Mouse (Mus musculus): ENCODE data around the gene Gm49380. TPM values are rescaled to one million over a fixed set of nuclear protein-coding genes. Genes with fewer than 3 reads are reported as not detected.

The Gm49380 gene
- polyA plus RNA-seq, 1 experiment, result not detected

GRCm38 (mm10) chr9:44069252-44069651 lies 44.0 kb downstream of the Gm49380 start:
- Histone ChIP-seq H3K4me3 (ENCODE audit: low read depth, low read length) (no peak overlapping the region), H3K27ac (ENCODE audit: insufficient read depth, low read depth, low read length) (no peak overlapping the region), H3K36me3 (ENCODE audit: control insufficient read depth, insufficient read depth, low read length) (no peaks in the 10 kb centered on the region), H3K27me3 (ENCODE audit: control insufficient read depth, insufficient read depth, low read length) (no peaks in the 10 kb centered on the region), H3K4me1 (ENCODE audit: control insufficient read depth, insufficient read depth, insufficient read length, low read length) (peaks cover 3% of the 10 kb centered on the region; the same call in 1 of the 2 replicates)
- TF ChIP-seq CTCF (IDR thresholded peaks at IDR 0.05; ENCODE audit: extremely low read depth, insufficient read length, insufficient replicate concordance, low read depth, low read length) (no peak), POLR2A (IDR thresholded peaks at IDR 0.05; ENCODE audit: low read depth, low read length) (no peak)
- WGBS, result 62% methylated on average over 7 of the region's 7 CpGs

- Histone ChIP-seq H3K27ac (ENCODE audit: insufficient read depth, low read depth, low read length) (no peak overlapping the region), H3K4me3 (ENCODE audit: low read depth, low read length) (no peak overlapping the region), H3K27me3 (ENCODE audit: control insufficient read depth, insufficient read depth, low read length) (no peaks in the 10 kb centered on the region), H3K36me3 (ENCODE audit: control insufficient read depth, insufficient read depth, low read length) (no peaks in the 10 kb centered on the region), H3K4me1 (ENCODE audit: control insufficient read depth, insufficient read depth, insufficient read length, low read length) (peaks cover 3% of the 10 kb centered on the region; the same call in 1 of the 2 replicates)
- TF ChIP-seq CTCF (IDR thresholded peaks at IDR 0.05; ENCODE audit: extremely low read depth, insufficient read length, insufficient replicate concordance, low read depth, low read length) (no peak), POLR2A (IDR thresholded peaks at IDR 0.05; ENCODE audit: low read depth, low read length) (no peak)
- 88% methylated on average over 6 of the region's 6 CpGs for WGBS
Measured at GRCm38 (mm10) chr9:44067960-44068330, 45.4 kb downstream of the Gm49380 start.

GRCm38 (mm10) chr9:44067241-44067959 lies 45.9 kb downstream of the Gm49380 start:
- Histone ChIP-seq H3K36me3 (ENCODE audit: control insufficient read depth, insufficient read depth, low read length) (no peaks in the 10 kb centered on the region), H3K4me1 (ENCODE audit: control insufficient read depth, insufficient read depth, insufficient read length, low read length) (peaks cover 3% of the 10 kb centered on the region; the same call in 1 of the 2 replicates), H3K27me3 (ENCODE audit: control insufficient read depth, insufficient read depth, low read length) (no peaks in the 10 kb centered on the region), H3K27ac (ENCODE audit: insufficient read depth, low read depth, low read length) (no peak overlapping the region), H3K4me3 (ENCODE audit: low read depth, low read length) (peak overlapping the region; percentile 56)
- 6% methylated on average over 15 of the region's 15 CpGs for WGBS
- TF ChIP-seq POLR2A (IDR thresholded peaks at IDR 0.05; ENCODE audit: low read depth, low read length) (no peak), CTCF (IDR thresholded peaks at IDR 0.05; ENCODE audit: extremely low read depth, insufficient read length, insufficient replicate concordance, low read depth, low read length) (no peak)

- H3K27ac ChIP-seq (ENCODE audit: insufficient read depth, low read depth, low read length), result no peak within 1 kb of the TSS
- H3K27me3 ChIP-seq (ENCODE audit: control insufficient read depth, insufficient read depth, low read length), result no peaks in the 10 kb centered on the region
- H3K36me3 ChIP-seq (ENCODE audit: control insufficient read depth, insufficient read depth, low read length), result no peaks in the 10 kb centered on the region
- H3K4me3 ChIP-seq (ENCODE audit: low read depth, low read length), result peak within 1 kb of the TSS; percentile 56
- peaks cover 3% of the 10 kb centered on the region; the same call in 1 of the 2 replicates for H3K4me1 ChIP-seq (ENCODE audit: control insufficient read depth, insufficient read depth, insufficient read length, low read length)
- TF ChIP-seq POLR2A (IDR thresholded peaks at IDR 0.05; ENCODE audit: low read depth, low read length), result no peak
- peak; percentile 74 for TF ChIP-seq CTCF (IDR thresholded peaks at IDR 0.05; ENCODE audit: extremely low read depth, insufficient read length, insufficient replicate concordance, low read depth, low read length)
- WGBS, result under 1% methylated on average over 38 of the region's 38 CpGs
Measured at GRCm38 (mm10) chr9:44066785-44067225, 46.5 kb downstream of the Gm49380 start, which contains the start of gene Usp2. Gene Usp2, plus strand, starts transcription at chr9:44067021.

- no peak for TF ChIP-seq CTCF (IDR thresholded peaks at IDR 0.05; ENCODE audit: extremely low read depth, insufficient read length, insufficient replicate concordance, low read depth, low read length)
- TF ChIP-seq POLR2A (IDR thresholded peaks at IDR 0.05; ENCODE audit: low read depth, low read length), result no peak
- Histone ChIP-seq H3K27ac (ENCODE audit: insufficient read depth, low read depth, low read length) (no peak overlapping the region), H3K4me1 (ENCODE audit: control insufficient read depth, insufficient read depth, insufficient read length, low read length) (peaks cover 3% of the 10 kb centered on the region; the same call in 1 of the 2 replicates), H3K36me3 (ENCODE audit: control insufficient read depth, insufficient read depth, low read length) (no peaks in the 10 kb centered on the region), H3K27me3 (ENCODE audit: control insufficient read depth, insufficient read depth, low read length) (no peaks in the 10 kb centered on the region), H3K4me3 (ENCODE audit: low read depth, low read length) (no peak overlapping the region)
- WGBS, result 43% methylated on average over 1 of the region's 1 CpGs
Measured at GRCm38 (mm10) chr9:44065177-44065576, 48.1 kb downstream of the Gm49380 start.

GRCm38 (mm10) chr9:44058606-44059005 lies 54.7 kb downstream of the Gm49380 start:
- Histone ChIP-seq H3K27me3 (ENCODE audit: control insufficient read depth, insufficient read depth, low read length) (no peaks in the 10 kb centered on the region), H3K27ac (ENCODE audit: insufficient read depth, low read depth, low read length) (no peak overlapping the region)
- WGBS, result 85% methylated on average over 6 of the region's 6 CpGs

GRCm38 (mm10) chr9:44053936-44054335 lies 59.4 kb downstream of the Gm49380 start:
- H3K4me3 ChIP-seq (ENCODE audit: low read depth, low read length), result no peak overlapping the region
- no peaks in the 10 kb centered on the region for H3K4me1 ChIP-seq (ENCODE audit: control insufficient read depth, insufficient read depth, insufficient read length, low read length)
- TF ChIP-seq CTCF (IDR thresholded peaks at IDR 0.05; ENCODE audit: extremely low read depth, insufficient read length, insufficient replicate concordance, low read depth, low read length) (no peak), POLR2A (IDR thresholded peaks at IDR 0.05; ENCODE audit: low read depth, low read length) (no peak)
- H3K27me3 ChIP-seq (ENCODE audit: control insufficient read depth, insufficient read depth, low read length), result no peaks in the 10 kb centered on the region
- WGBS, result 27% methylated on average over 1 of the region's 1 CpGs
- H3K36me3 ChIP-seq (ENCODE audit: control insufficient read depth, insufficient read depth, low read length), result no peaks in the 10 kb centered on the region
- no peak overlapping the region for H3K27ac ChIP-seq (ENCODE audit: insufficient read depth, low read depth, low read length)

More at GRCm38 (mm10) chr9:44058606-44059005, 54.7 kb downstream of the Gm49380 start:
- no peak for TF ChIP-seq POLR2A (IDR thresholded peaks at IDR 0.05; ENCODE audit: low read depth, low read length)
- TF ChIP-seq CTCF (IDR thresholded peaks at IDR 0.05; ENCODE audit: extremely low read depth, insufficient read length, insufficient replicate concordance, low read depth, low read length), result no peak
- Histone ChIP-seq H3K4me1 (ENCODE audit: control insufficient read depth, insufficient read depth, insufficient read length, low read length) (no peaks in the 10 kb centered on the region), H3K36me3 (ENCODE audit: control insufficient read depth, insufficient read depth, low read length) (no peaks in the 10 kb centered on the region), H3K4me3 (ENCODE audit: low read depth, low read length) (no peak overlapping the region)

All from small intestine, adult 2 months (tissue).